Comparison of ENCODE assay signal across 10 mouse cellular contexts in genomic region chr19:20923336-20924211, GRCm38 (mm10). TPM values are rescaled to one million over a fixed set of nuclear protein-coding genes. Genes with fewer than 3 reads are reported as not detected.
A peak's percentile ranks its signal among the peaks of the same experiment; 100 is the strongest.
DNase-seq lines count a peak whose midpoint lies in the region; ATAC-seq lines count a peak whose summit lies in the region.
"Had no signal": no experiment of that assay in that cellular context is flagged by ENCODE, and none has a peak within 500 bp of the region (broad histone marks: within the 10 kb centered on the region; RNA-seq: fewer than 3 reads in every experiment).

No protein-coding gene starts in this region.

- no peak overlapping the region for H3K27ac ChIP-seq in heart, embryonic 15.5 days
- peak overlapping the region; percentile 84 for H3K27ac ChIP-seq in forebrain, embryonic 13.5 days
- H3K27ac ChIP-seq in midbrain, embryonic 12.5 days (replicated peaks) = no peak overlapping the region
- H3K27ac ChIP-seq: limb, embryonic 15.5 days had no signal

- H3K9me3 ChIP-seq in heart, embryonic 15.5 days (replicated peaks) = no peaks in the 10 kb centered on the region
- no peaks in the 10 kb centered on the region for H3K9me3 ChIP-seq in forebrain, embryonic 13.5 days (replicated peaks)
- no peaks in the 10 kb centered on the region for H3K9me3 ChIP-seq in midbrain, embryonic 12.5 days
- H3K9me3 ChIP-seq: limb, embryonic 15.5 days had no signal

- no peak overlapping the region for H3K9ac ChIP-seq in heart, embryonic 15.5 days
- no peak overlapping the region; the same call in 1 of the 2 replicates for H3K9ac ChIP-seq in forebrain, embryonic 13.5 days
- H3K9ac ChIP-seq in midbrain, embryonic 12.5 days (replicated peaks) = no peak overlapping the region
- H3K9ac ChIP-seq: limb, embryonic 15.5 days had no signal

- H3K4me3 ChIP-seq in heart, embryonic 15.5 days = no peak overlapping the region
- peak overlapping the region; percentile 19 for H3K4me3 ChIP-seq in forebrain, embryonic 13.5 days
- no peak overlapping the region for H3K4me3 ChIP-seq in midbrain, embryonic 12.5 days
- H3K4me3 ChIP-seq: limb, embryonic 15.5 days had no signal

- H3K27me3 ChIP-seq in heart, embryonic 15.5 days = no peaks in the 10 kb centered on the region
- H3K27me3 ChIP-seq in forebrain, embryonic 13.5 days = no peaks in the 10 kb centered on the region
- H3K27me3 ChIP-seq in midbrain, embryonic 12.5 days = no peaks in the 10 kb centered on the region
- H3K27me3 ChIP-seq: limb, embryonic 15.5 days had no signal

- 12% methylated on average over 10 of the region's 10 CpGs for WGBS in heart, embryonic 15.5 days
- 3% methylated on average over 10 of the region's 10 CpGs for WGBS in forebrain, embryonic 13.5 days
- WGBS in midbrain, embryonic 12.5 days = 15% methylated on average over 10 of the region's 10 CpGs

- no peaks in the 10 kb centered on the region for H3K36me3 ChIP-seq in heart, embryonic 15.5 days
- no peaks in the 10 kb centered on the region for H3K36me3 ChIP-seq in forebrain, embryonic 13.5 days (ENCODE audit: poor library complexity, severe bottlenecking)
- H3K36me3 ChIP-seq in midbrain, embryonic 12.5 days = no peaks in the 10 kb centered on the region
- H3K36me3 ChIP-seq: limb, embryonic 15.5 days had no signal

- DNase-seq in heart, postnatal 36 days = no peak
- peak; percentile 41 for DNase-seq in Muller cell, postnatal 12 days (ENCODE audit: inconsistent ontology term)
- DNase-seq in frontal cortex, postnatal 25 days (ENCODE audit: low spot score in 2 of 2) = no peak
- no peak for DNase-seq in adipocyte (ENCODE audit: low spot score)
- DNase-seq: gastrocnemius, postnatal 25 days had no signal

- peak overlapping the region; percentile 24 for H3K4me2 ChIP-seq in heart, embryonic 15.5 days
- H3K4me2 ChIP-seq in forebrain, embryonic 13.5 days = peak overlapping the region; percentile 33
- H3K4me2 ChIP-seq in midbrain, embryonic 12.5 days (replicated peaks) = peak overlapping the region; percentile 21; the same call in 1 of the 2 replicates
- H3K4me2 ChIP-seq: limb, embryonic 15.5 days had no signal

- intact Hi-C loops in heart, postnatal 36 days (cut with DNase I) = no loop called here

- no peak for ATAC-seq in heart, embryonic 15.5 days (replicated peaks; ENCODE audit: insufficient number of reproducible peaks, insufficient read depth, low FRiP score, low read depth)
- peak; percentile 95 for ATAC-seq in forebrain, embryonic 13.5 days
- ATAC-seq in midbrain, embryonic 12.5 days (ENCODE audit: low FRiP score, low read depth) = peak; percentile 88
- ATAC-seq in erythroblast, adult 5-6 weeks (replicated peaks; ENCODE audit: low FRiP score, poor library complexity, severe bottlenecking) = no peak

- peaks cover 7% of the 10 kb centered on the region for H3K4me1 ChIP-seq in heart, embryonic 15.5 days (replicated peaks)
- H3K4me1 ChIP-seq in forebrain, embryonic 13.5 days = peaks cover 16% of the 10 kb centered on the region
- peaks cover 8% of the 10 kb centered on the region for H3K4me1 ChIP-seq in midbrain, embryonic 12.5 days
- H3K4me1 ChIP-seq: limb, embryonic 15.5 days had no signal

RNA-seq across cellular contexts. Expression of gene Tmc1, which starts 30.4 kb away (rescaled TPM):
- polyA plus RNA-seq in heart, embryonic 15.5 days (2015; fragmentation: Nextera tagmentation; extraction: Ambion mirVana) = not detected in 2 replicates
- not detected for total RNA-seq in heart, postnatal 36 days (2021)
- not detected in 2 replicates for polyA plus RNA-seq in forebrain, embryonic 13.5 days (2015; fragmentation: Nextera tagmentation; extraction: Ambion mirVana)
- polyA plus RNA-seq in midbrain, embryonic 12.5 days (2016; fragmentation: Nextera tagmentation; extraction: Ambion mirVana) = 0.20 and 0.39 TPM in 2 replicates
- not detected in 2 replicates for total RNA-seq in erythroblast, adult 5-6 weeks (2015; ENCODE audit: low replicate concordance)
- not detected in 2 replicates for total RNA-seq in erythroblast, adult 5-6 weeks (2017; ENCODE audit: low replicate concordance)
- total RNA-seq: gastrocnemius, postnatal 25 days had no signal

Comparison
In these comparisons a context has a peak if more than half of its experiments do, and no peak if none do; other contexts are left out.
1. ATAC-seq: peak in forebrain, embryonic 13.5 days (single experiment) and midbrain, embryonic 12.5 days (single experiment); none in heart, embryonic 15.5 days (single experiment) and erythroblast, adult 5-6 weeks (single experiment).
2. Peak in every context shown above with its lines, with median percentiles within 50 percentile points of each other: H3K4me2 ChIP-seq.